Mouse (Mus musculus): ENCODE data around the gene Slc10a7. TPM values are rescaled to one million over a fixed set of nuclear protein-coding genes. Genes with fewer than 3 reads are reported as not detected.

The Slc10a7 gene
- polyA plus RNA-seq, 1 experiment from 2014 or later = 9.0 TPM

DNA sequence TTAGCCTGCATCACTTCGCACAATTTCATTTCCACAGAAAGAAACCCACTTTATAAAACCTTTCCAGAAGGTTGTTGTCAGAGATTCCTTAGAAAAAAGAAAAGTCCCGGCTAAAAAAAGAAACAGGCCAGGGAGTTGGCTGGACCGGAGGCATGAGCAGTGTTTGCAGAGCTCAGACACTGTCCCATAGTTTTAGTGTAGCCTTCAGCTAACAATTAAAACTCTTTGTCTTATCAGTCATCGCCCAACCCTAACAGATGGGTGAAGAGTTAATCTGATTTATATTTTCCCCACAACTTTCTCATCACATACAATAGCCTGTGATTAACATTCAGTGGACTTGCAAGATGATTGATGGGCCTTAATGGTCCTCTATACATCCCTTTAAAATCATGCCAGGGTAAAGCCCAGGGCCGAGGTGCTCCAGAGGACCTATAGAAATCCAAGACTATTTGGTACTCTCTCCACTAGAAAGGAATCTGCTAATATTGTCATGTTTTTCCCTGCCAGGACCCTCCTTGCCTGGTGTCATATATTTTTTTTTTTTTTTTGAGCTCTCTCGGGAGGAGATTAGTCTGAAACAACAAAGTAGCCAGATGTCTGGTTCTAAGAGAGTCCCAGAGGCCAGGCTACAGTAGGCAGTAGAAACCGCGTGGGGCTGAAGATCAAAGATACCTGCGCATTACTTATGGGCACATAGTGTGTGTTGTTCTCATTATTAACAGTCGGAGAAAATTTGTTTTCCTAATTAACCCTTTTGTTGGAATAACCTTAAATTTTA lies 41.0 kb downstream of the Slc10a7 start:
- no peak overlapping the region for H3K9ac ChIP-seq (ENCODE audit: low read length)
- ATAC-seq (ENCODE audit: insufficient number of reproducible peaks, insufficient read depth, low FRiP score, low read depth) = no peak
- no peaks in the 10 kb centered on the region for H3K9me3 ChIP-seq (ENCODE audit: control insufficient read depth, low read length)
- WGBS = 36% methylated on average over 10 of the region's 10 CpGs
- no peaks in the 10 kb centered on the region for H3K27me3 ChIP-seq (ENCODE audit: control insufficient read depth, insufficient read depth, low read length)
- H3K27ac ChIP-seq (replicated peaks in 1 of 2; ENCODE audit: control insufficient read depth in 1 of 2, insufficient read depth in 1 of 2, low read depth in 2 of 2, low read length in 2 of 2) = no peak overlapping the region; a peak in 2 of 4 replicates
- no peak overlapping the region for H3K4me3 ChIP-seq (ENCODE audit: control insufficient read depth in 1 of 2, insufficient read depth in 1 of 2, low read depth in 1 of 2, low read length in 2 of 2)
- H3K36me3 ChIP-seq (ENCODE audit: control insufficient read depth, insufficient read depth, low read length) = no peaks in the 10 kb centered on the region
- peaks cover 6 to 16% of the 10 kb centered on the region in 2 experiments for H3K4me1 ChIP-seq (ENCODE audit: control insufficient read depth in 2 of 2, insufficient read depth in 2 of 2, low read length in 2 of 2)
- peak overlapping the region; percentile 21; the same call in 1 of the 2 replicates for H3K4me2 ChIP-seq (ENCODE audit: low read length)

- no peak overlapping the region for H3K27ac ChIP-seq (replicated peaks in 1 of 2; ENCODE audit: control insufficient read depth in 1 of 2, insufficient read depth in 1 of 2, low read depth in 2 of 2, low read length in 2 of 2)
- no peak overlapping the region for H3K4me3 ChIP-seq (ENCODE audit: control insufficient read depth in 1 of 2, insufficient read depth in 1 of 2, low read depth in 1 of 2, low read length in 2 of 2)
- H3K9me3 ChIP-seq (ENCODE audit: control insufficient read depth, low read length) = no peaks in the 10 kb centered on the region
- H3K9ac ChIP-seq (ENCODE audit: low read length) = no peak overlapping the region
- no peak for ATAC-seq (ENCODE audit: insufficient number of reproducible peaks, insufficient read depth, low FRiP score, low read depth)
- no peak overlapping the region for H3K4me2 ChIP-seq (ENCODE audit: low read length)
- no peaks in the 10 kb centered on the region for H3K27me3 ChIP-seq (ENCODE audit: control insufficient read depth, insufficient read depth, low read length)
- peaks cover 6 to 16% of the 10 kb centered on the region in 2 experiments for H3K4me1 ChIP-seq (ENCODE audit: control insufficient read depth in 2 of 2, insufficient read depth in 2 of 2, low read length in 2 of 2)
- 75% methylated on average over 2 of the region's 2 CpGs for WGBS
- H3K36me3 ChIP-seq (ENCODE audit: control insufficient read depth, insufficient read depth, low read length) = no peaks in the 10 kb centered on the region
Observed at GRCm38 (mm10) chr8:78550752-78551134, 41.6 kb downstream of the Slc10a7 start.

DNA sequence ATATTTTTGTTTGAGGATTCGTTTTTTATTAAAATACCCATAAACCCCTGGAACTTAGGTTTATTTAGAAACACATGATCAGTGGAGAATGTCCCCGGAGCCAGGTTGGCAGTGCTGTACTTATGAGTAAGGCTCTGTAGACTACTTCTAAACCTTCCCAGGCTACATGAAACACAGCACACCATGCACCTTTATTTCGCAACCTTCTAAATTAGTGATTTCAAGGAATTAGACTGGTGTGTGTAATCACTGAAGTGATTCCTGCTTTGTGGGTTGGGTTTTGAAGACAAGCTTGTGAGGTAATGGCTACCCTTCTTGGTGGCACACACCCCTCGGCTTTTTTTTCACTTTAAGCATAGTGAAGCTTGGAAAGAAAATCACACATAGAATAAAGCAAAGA lies 46.7 kb downstream of the Slc10a7 start:
- Histone ChIP-seq H3K9me3 (ENCODE audit: control insufficient read depth, low read length) (no peaks in the 10 kb centered on the region), H3K36me3 (ENCODE audit: control insufficient read depth, insufficient read depth, low read length) (no peaks in the 10 kb centered on the region), H3K27me3 (ENCODE audit: control insufficient read depth, insufficient read depth, low read length) (no peaks in the 10 kb centered on the region), H3K9ac (ENCODE audit: low read length) (no peak overlapping the region), H3K4me2 (ENCODE audit: low read length) (no peak overlapping the region), H3K4me1 (ENCODE audit: control insufficient read depth in 2 of 2, insufficient read depth in 2 of 2, low read length in 2 of 2) (peaks cover under 1 to 2% of the 10 kb centered on the region in 2 experiments; a peak in 3 of 4 replicates), H3K4me3 (ENCODE audit: control insufficient read depth in 1 of 2, insufficient read depth in 1 of 2, low read depth in 1 of 2, low read length in 2 of 2) (no peak overlapping the region), H3K27ac (replicated peaks in 1 of 2; ENCODE audit: control insufficient read depth in 1 of 2, insufficient read depth in 1 of 2, low read depth in 2 of 2, low read length in 2 of 2) (no peak overlapping the region)
- ATAC-seq (ENCODE audit: insufficient number of reproducible peaks, insufficient read depth, low FRiP score, low read depth) = no peak
- 88% methylated on average over 4 of the region's 4 CpGs for WGBS

GRCm38 (mm10) chr8:78556773-78557434 lies 47.8 kb downstream of the Slc10a7 start:
- H3K36me3 ChIP-seq (ENCODE audit: control insufficient read depth, insufficient read depth, low read length) = no peaks in the 10 kb centered on the region
- H3K27me3 ChIP-seq (ENCODE audit: control insufficient read depth, insufficient read depth, low read length) = no peaks in the 10 kb centered on the region
- H3K9ac ChIP-seq (ENCODE audit: low read length) = no peak overlapping the region
- H3K4me3 ChIP-seq (ENCODE audit: control insufficient read depth in 1 of 2, insufficient read depth in 1 of 2, low read depth in 1 of 2, low read length in 2 of 2) = no peak overlapping the region
- H3K4me1 ChIP-seq (ENCODE audit: control insufficient read depth in 2 of 2, insufficient read depth in 2 of 2, low read length in 2 of 2) = no peaks in the 10 kb centered on the region
- 84% methylated on average over 11 of the region's 11 CpGs for WGBS
- no peaks in the 10 kb centered on the region; the same call in 1 of the 2 replicates for H3K9me3 ChIP-seq (ENCODE audit: control insufficient read depth, low read length)
- H3K4me2 ChIP-seq (ENCODE audit: low read length) = no peak overlapping the region
- no peak for ATAC-seq (ENCODE audit: insufficient number of reproducible peaks, insufficient read depth, low FRiP score, low read depth)
- no peak overlapping the region for H3K27ac ChIP-seq (replicated peaks in 1 of 2; ENCODE audit: control insufficient read depth in 1 of 2, insufficient read depth in 1 of 2, low read depth in 2 of 2, low read length in 2 of 2)

DNA sequence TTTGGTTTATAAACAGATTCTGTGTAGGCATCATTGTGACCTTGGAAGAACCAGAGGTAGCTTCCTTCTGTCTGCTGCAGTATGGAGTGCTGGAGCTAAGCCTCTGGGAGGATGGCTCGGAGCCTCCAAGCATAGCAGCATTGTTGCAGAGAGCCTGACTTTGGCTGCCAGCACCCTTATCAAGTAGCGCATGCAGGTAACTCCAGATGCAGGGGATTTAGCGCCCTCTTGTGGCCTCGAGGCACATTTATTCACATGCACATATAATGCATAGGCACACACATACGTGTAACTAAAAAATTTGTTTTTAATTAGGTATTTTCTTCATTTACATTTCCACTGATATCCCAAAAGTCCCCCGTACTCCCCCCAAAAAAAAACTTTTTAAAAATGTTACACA lies 52.5 kb downstream of the Slc10a7 start:
- Histone ChIP-seq H3K4me1 (ENCODE audit: control insufficient read depth in 2 of 2, insufficient read depth in 2 of 2, low read length in 2 of 2) (no peaks in the 10 kb centered on the region), H3K9ac (ENCODE audit: low read length) (no peak overlapping the region), H3K27me3 (ENCODE audit: control insufficient read depth, insufficient read depth, low read length) (no peaks in the 10 kb centered on the region), H3K4me2 (ENCODE audit: low read length) (no peak overlapping the region), H3K4me3 (ENCODE audit: control insufficient read depth in 1 of 2, insufficient read depth in 1 of 2, low read depth in 1 of 2, low read length in 2 of 2) (no peak overlapping the region), H3K9me3 (ENCODE audit: control insufficient read depth, low read length) (no peaks in the 10 kb centered on the region; the same call in 1 of the 2 replicates), H3K36me3 (ENCODE audit: control insufficient read depth, insufficient read depth, low read length) (0 out of 2 replicates have a peak, but pooled peaks cover 3% of the 10 kb centered on the region), H3K27ac (replicated peaks in 1 of 2; ENCODE audit: control insufficient read depth in 1 of 2, insufficient read depth in 1 of 2, low read depth in 2 of 2, low read length in 2 of 2) (no peak overlapping the region)
- WGBS = 91% methylated on average over 6 of the region's 6 CpGs
- no peak for ATAC-seq (ENCODE audit: insufficient number of reproducible peaks, insufficient read depth, low FRiP score, low read depth)

DNA sequence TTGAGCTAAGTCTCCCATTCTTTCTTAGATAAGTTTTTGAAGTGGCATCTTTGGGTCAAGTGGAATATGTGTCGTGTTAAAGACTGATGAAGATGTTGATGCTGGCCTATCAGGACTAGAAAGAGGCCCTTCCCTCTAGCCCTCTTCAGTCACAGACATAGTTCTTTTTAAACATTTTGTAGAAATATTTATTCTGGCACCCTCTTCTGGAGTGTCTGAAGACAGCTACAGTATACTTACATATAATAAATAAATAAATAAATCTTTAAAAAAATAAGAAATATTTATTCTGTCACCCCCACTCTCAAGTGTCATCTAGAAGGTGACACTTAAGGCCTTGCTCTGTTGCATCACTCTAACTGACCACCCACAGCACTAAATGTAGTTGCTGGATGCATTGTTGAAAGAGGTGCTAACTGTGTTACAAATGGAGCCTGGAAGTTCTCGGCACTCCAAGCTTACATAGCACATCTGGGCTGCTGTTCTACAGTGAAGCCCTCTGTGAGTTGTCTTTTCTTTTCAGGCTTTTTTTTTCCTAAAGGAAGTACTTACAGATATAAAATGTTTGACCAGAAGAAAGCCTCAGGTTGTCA lies 54.4 kb downstream of the Slc10a7 start:
- Histone ChIP-seq H3K4me1 (ENCODE audit: control insufficient read depth in 2 of 2, insufficient read depth in 2 of 2, low read length in 2 of 2) (no peaks in the 10 kb centered on the region), H3K27ac (replicated peaks in 1 of 2; ENCODE audit: control insufficient read depth in 1 of 2, insufficient read depth in 1 of 2, low read depth in 2 of 2, low read length in 2 of 2) (no peak overlapping the region), H3K4me3 (ENCODE audit: control insufficient read depth in 1 of 2, insufficient read depth in 1 of 2, low read depth in 1 of 2, low read length in 2 of 2) (no peak overlapping the region), H3K4me2 (ENCODE audit: low read length) (no peak overlapping the region), H3K36me3 (ENCODE audit: control insufficient read depth, insufficient read depth, low read length) (0 out of 2 replicates have a peak, but pooled peaks cover 3% of the 10 kb centered on the region), H3K9me3 (ENCODE audit: control insufficient read depth, low read length) (no peaks in the 10 kb centered on the region; the same call in 1 of the 2 replicates), H3K9ac (ENCODE audit: low read length) (no peak overlapping the region), H3K27me3 (ENCODE audit: control insufficient read depth, insufficient read depth, low read length) (no peaks in the 10 kb centered on the region)
- WGBS = 40% methylated on average over 2 of the region's 2 CpGs
- no peak for ATAC-seq (ENCODE audit: insufficient number of reproducible peaks, insufficient read depth, low FRiP score, low read depth)

- no peak overlapping the region for H3K4me3 ChIP-seq (ENCODE audit: control insufficient read depth in 1 of 2, insufficient read depth in 1 of 2, low read depth in 1 of 2, low read length in 2 of 2)
- 0 out of 2 replicates have a peak, but pooled peaks cover 3% of the 10 kb centered on the region for H3K36me3 ChIP-seq (ENCODE audit: control insufficient read depth, insufficient read depth, low read length)
- no peak for ATAC-seq (ENCODE audit: insufficient number of reproducible peaks, insufficient read depth, low FRiP score, low read depth)
- H3K9ac ChIP-seq (ENCODE audit: low read length) = no peak overlapping the region
- H3K4me1 ChIP-seq (ENCODE audit: control insufficient read depth in 2 of 2, insufficient read depth in 2 of 2, low read length in 2 of 2) = no peaks in the 10 kb centered on the region
- 75% methylated on average over 5 of the region's 5 CpGs for WGBS
- no peak overlapping the region for H3K27ac ChIP-seq (replicated peaks in 1 of 2; ENCODE audit: control insufficient read depth in 1 of 2, insufficient read depth in 1 of 2, low read depth in 2 of 2, low read length in 2 of 2)
- H3K27me3 ChIP-seq (ENCODE audit: control insufficient read depth, insufficient read depth, low read length) = no peaks in the 10 kb centered on the region
- no peak overlapping the region for H3K4me2 ChIP-seq (ENCODE audit: low read length)
- H3K9me3 ChIP-seq (ENCODE audit: control insufficient read depth, low read length) = no peaks in the 10 kb centered on the region; the same call in 1 of the 2 replicates
Observed at GRCm38 (mm10) chr8:78564200-78564599, 55.1 kb downstream of the Slc10a7 start.
